Mouse (Mus musculus) cerebral cortex, adult 2 months (tissue): ENCODE results near the gene Ercc6l.

Experiments used
- WGBS: fragments of 180-500 bp; shearing (Covaris S2); methylation state at CpG from one replicate; pipeline ENCODE4 v1.1.7; 2018; 5-methylcytosine and 5-hydroxymethylcytosine counted together

The Ercc6l gene

GRCm38 (mm10) chrX:102156618-102157422 lies at the start of gene Ercc6l:
Gene Ercc6l (minus strand): TSS chrX:102157091.
- WGBS: 3% methylated on average over 42 of the region's 42 CpGs

GRCm38 (mm10) chrX:102190840-102191239 lies 33.9 kb upstream of the Ercc6l start:
- WGBS: 82% methylated on average over 1 of the region's 1 CpGs

GRCm38 (mm10) chrX:102189581-102189980 lies 32.7 kb upstream of the Ercc6l start:
- 36% methylated on average over 5 of the region's 5 CpGs for WGBS

GRCm38 (mm10) chrX:102188712-102189497 lies 32.0 kb upstream of the Ercc6l start, which contains the start of gene Rps4x:
Gene Rps4x (minus strand): TSS chrX:102189394.
- 2% methylated on average over 37 of the region's 37 CpGs for WGBS

- WGBS: 19% methylated on average over 11 of the region's 11 CpGs
These were observed 30.3 kb upstream of the Ercc6l start for GRCm38 (mm10) chrX:102187023-102187699.

- 90% methylated on average over 5 of the region's 5 CpGs for WGBS
These were observed 18.8 kb upstream of the Ercc6l start for GRCm38 (mm10) chrX:102175538-102176287.

GRCm38 (mm10) chrX:102170900-102171299 lies 14.0 kb upstream of the Ercc6l start:
- WGBS: 69% methylated on average over 3 of the region's 3 CpGs

- 56% methylated on average over 3 of the region's 3 CpGs for WGBS
These were observed 13.2 kb upstream of the Ercc6l start for GRCm38 (mm10) chrX:102170135-102170534.

- 61% methylated on average over 1 of the region's 1 CpGs for WGBS
These were observed 12.8 kb upstream of the Ercc6l start for GRCm38 (mm10) chrX:102169724-102170123.

- 30% methylated on average over 6 of the region's 6 CpGs for WGBS
These were observed 10.1 kb upstream of the Ercc6l start for GRCm38 (mm10) chrX:102166986-102167385.

- 47% methylated on average over 5 of the region's 5 CpGs for WGBS
These were observed 9.6 kb upstream of the Ercc6l start for GRCm38 (mm10) chrX:102166521-102166920.

GRCm38 (mm10) chrX:102163529-102163928 lies 6.6 kb upstream of the Ercc6l start:
- 66% methylated on average over 4 of the region's 4 CpGs for WGBS

GRCm38 (mm10) chrX:102163096-102163495 lies 6.2 kb upstream of the Ercc6l start:
- 35% methylated on average over 2 of the region's 2 CpGs for WGBS

- WGBS: 88% methylated on average over 2 of the region's 2 CpGs
These were observed 3.6 kb upstream of the Ercc6l start for GRCm38 (mm10) chrX:102160528-102160927.

GRCm38 (mm10) chrX:102159778-102160177 lies 2.9 kb upstream of the Ercc6l start:
- WGBS: 88% methylated on average over 2 of the region's 2 CpGs

- WGBS: 41% methylated on average over 5 of the region's 5 CpGs
These were observed 516 bp upstream of the Ercc6l start for GRCm38 (mm10) chrX:102157423-102157791.

- WGBS: 80% methylated on average over 1 of the region's 1 CpGs
These were observed 15.7 kb downstream of the Ercc6l start for GRCm38 (mm10) chrX:102141157-102141556.

- WGBS: 78% methylated on average over 2 of the region's 2 CpGs
These were observed 35.6 kb downstream of the Ercc6l start for GRCm38 (mm10) chrX:102121321-102121720.

GRCm38 (mm10) chrX:102119042-102119864 lies 37.6 kb downstream of the Ercc6l start, which contains the start of gene Pin4:
Gene Pin4 (plus strand): TSS chrX:102119447.
- 2% methylated on average over 29 of the region's 30 CpGs for WGBS

- WGBS: 20% methylated on average over 4 of the region's 4 CpGs
These were observed 41.2 kb downstream of the Ercc6l start for GRCm38 (mm10) chrX:102115676-102116075.
